Mouse (Mus musculus): ENCODE measurements around the gene 1700030J22Rik. TPM values are rescaled to one million over a fixed set of nuclear protein-coding genes. Genes with fewer than 3 reads are reported as not detected.

The 1700030J22Rik gene
- 10 to 100 TPM; 11.1 to 13.3 TPM for total RNA-seq (2021)

GRCm38 (mm10) chr8:116978631-116979256 is at the start of gene 1700030J22Rik:
Gene 1700030J22Rik, minus strand, starts transcription at chr8:116978959.
- intact Hi-C loops (cut with DNase I) = loop anchor here (1.0 to 2.0 kb wide), 3 partner anchors 15 to 56 kb away; partner anchors contain the start of gene Gcsh
- peak; percentile 98 to 99 for DNase-seq (ENCODE audit: low spot score in 2 of 2)

GRCm38 (mm10) chr8:117027601-117028000 is 48.8 kb upstream of the 1700030J22Rik start:
- no peak for DNase-seq (ENCODE audit: low spot score in 2 of 2)
- intact Hi-C loops (cut with DNase I) = no loop called here

- intact Hi-C loops (cut with DNase I) = no loop called here
- no peak for DNase-seq (ENCODE audit: low spot score in 2 of 2)
These were observed 43.7 kb upstream of the 1700030J22Rik start for GRCm38 (mm10) chr8:117022297-117022993.

GRCm38 (mm10) chr8:117019323-117020275 is 40.8 kb upstream of the 1700030J22Rik start:
- intact Hi-C loops (cut with DNase I) = no loop called here
- peak; percentile 34 to 84 for DNase-seq (ENCODE audit: low spot score in 2 of 2)

- intact Hi-C loops (cut with DNase I) = no loop called here
- DNase-seq (ENCODE audit: low spot score in 2 of 2) = no peak
These were observed 39.1 kb upstream of the 1700030J22Rik start for GRCm38 (mm10) chr8:117017896-117018295.

GRCm38 (mm10) chr8:117017006-117017405 is 38.2 kb upstream of the 1700030J22Rik start:
- no peak for DNase-seq (ENCODE audit: low spot score in 2 of 2)

GRCm38 (mm10) chr8:117015670-117016069 is 36.9 kb upstream of the 1700030J22Rik start:
- intact Hi-C loops (cut with DNase I) = no loop called here
- no peak for DNase-seq (ENCODE audit: low spot score in 2 of 2)

More at GRCm38 (mm10) chr8:117017006-117017405, 38.2 kb upstream of the 1700030J22Rik start:
- intact Hi-C loops (cut with DNase I) = no loop called here

GRCm38 (mm10) chr8:117011366-117011765 is 32.6 kb upstream of the 1700030J22Rik start:
- DNase-seq (ENCODE audit: low spot score in 2 of 2) = no peak
- intact Hi-C loops (cut with DNase I) = no loop called here

- no peak for DNase-seq (ENCODE audit: low spot score in 2 of 2)
- intact Hi-C loops (cut with DNase I) = loop anchor here (5.0 kb wide), 1 partner anchor 72 kb away; the partner anchor contains the start of genes Cenpn and Cmc2
These were observed 15.4 kb upstream of the 1700030J22Rik start for GRCm38 (mm10) chr8:116994016-116994716.

GRCm38 (mm10) chr8:116993095-116993867 is 14.5 kb upstream of the 1700030J22Rik start, which contains the start of gene Gcsh:
Gene Gcsh, minus strand, starts transcription at chr8:116993537.
- peak; percentile 96 to 99 for DNase-seq (ENCODE audit: low spot score in 2 of 2)
- intact Hi-C loops (cut with DNase I) = loop anchor here (1.0 to 5.0 kb wide), 2 partner anchors 14 to 71 kb away; partner anchors contain the start of genes Cenpn and Cmc2

- intact Hi-C loops (cut with DNase I) = loop anchor here (5.0 kb wide), 1 partner anchor 70 kb away; the partner anchor contains the start of genes Cenpn and Cmc2
- DNase-seq (ENCODE audit: low spot score in 2 of 2) = peak; percentile 18 to 33
These were observed 13.6 kb upstream of the 1700030J22Rik start for GRCm38 (mm10) chr8:116992176-116992971.

GRCm38 (mm10) chr8:116991241-116991640 is 12.5 kb upstream of the 1700030J22Rik start:
- DNase-seq (ENCODE audit: low spot score in 2 of 2) = no peak
- intact Hi-C loops (cut with DNase I) = loop anchor here (5.0 kb wide), 1 partner anchor 69 kb away; the partner anchor contains the start of genes Cenpn and Cmc2

- DNase-seq (ENCODE audit: low spot score in 2 of 2) = no peak
- intact Hi-C loops (cut with DNase I) = loop anchor here (5.0 to 10.0 kb wide), 2 partner anchors 68 to 485 kb away; partner anchors contain the start of genes Cenpn and Cmc2
These were observed 11.1 kb upstream of the 1700030J22Rik start for GRCm38 (mm10) chr8:116989842-116990241.

- peak; percentile 59 to 65 for DNase-seq (ENCODE audit: low spot score in 2 of 2)
- intact Hi-C loops (cut with DNase I) = loop anchor here (10.0 kb wide), 1 partner anchor 495 kb away; no protein-coding TSS in a partner anchor
These were observed 1.4 kb upstream of the 1700030J22Rik start for GRCm38 (mm10) chr8:116980117-116980516.

GRCm38 (mm10) chr8:116978052-116978451 is 707 bp downstream of the 1700030J22Rik start:
- DNase-seq (ENCODE audit: low spot score in 2 of 2) = no peak
- intact Hi-C loops (cut with DNase I) = loop anchor here (2.0 kb wide), 1 partner anchor 55 kb away; no protein-coding TSS in a partner anchor

- intact Hi-C loops (cut with DNase I) = no loop called here
- DNase-seq (ENCODE audit: low spot score in 2 of 2) = no peak
These were observed 3.2 kb downstream of the 1700030J22Rik start for GRCm38 (mm10) chr8:116975606-116976005.

- intact Hi-C loops (cut with DNase I) = no loop called here
- no peak for DNase-seq (ENCODE audit: low spot score in 2 of 2)
These were observed 3.7 kb downstream of the 1700030J22Rik start for GRCm38 (mm10) chr8:116975066-116975465.
